Mouse (Mus musculus) ovary, postnatal 10 days (tissue): ENCODE results near the gene Olfr857.
"Not testable (repeated sequence)": the region's sequence is repeated elsewhere in the genome, so short reads cannot be mapped to it uniquely, and the experiment has no call there.

Source experiments
- DNase-seq: peaks from one replicate; pipeline ENCODE4 v3.0.0; 2022; ENCODE audit warnings: low spot score

Gene Olfr857

DNA sequence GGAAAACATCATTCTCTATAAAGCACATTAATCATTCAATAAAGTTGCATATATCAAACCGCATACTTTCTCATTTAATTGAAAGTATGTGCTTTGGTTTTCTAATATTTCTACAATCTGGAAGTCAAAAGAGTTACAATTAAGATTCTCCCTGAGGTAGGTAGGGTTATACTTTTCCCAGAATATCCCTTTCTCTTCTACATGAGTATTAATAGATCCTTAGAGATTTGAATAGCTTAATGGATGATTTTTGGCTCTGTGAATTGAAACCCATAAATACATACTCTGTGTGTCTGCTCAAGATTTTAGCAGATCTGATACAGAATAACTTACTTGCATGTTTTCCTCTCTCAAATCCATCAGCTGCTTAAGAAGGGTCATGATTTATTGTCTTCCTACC is at the start of gene Olfr857:
TSS of gene Olfr857 (plus strand) at position 301 of the 400 bp plus-strand sequence.
- no peak for DNase-seq

- DNase-seq, result no peak
Observed at GRCm38 (mm10) chr9:19690281-19690680, 19.0 kb upstream of the Olfr857 start.

DNA sequence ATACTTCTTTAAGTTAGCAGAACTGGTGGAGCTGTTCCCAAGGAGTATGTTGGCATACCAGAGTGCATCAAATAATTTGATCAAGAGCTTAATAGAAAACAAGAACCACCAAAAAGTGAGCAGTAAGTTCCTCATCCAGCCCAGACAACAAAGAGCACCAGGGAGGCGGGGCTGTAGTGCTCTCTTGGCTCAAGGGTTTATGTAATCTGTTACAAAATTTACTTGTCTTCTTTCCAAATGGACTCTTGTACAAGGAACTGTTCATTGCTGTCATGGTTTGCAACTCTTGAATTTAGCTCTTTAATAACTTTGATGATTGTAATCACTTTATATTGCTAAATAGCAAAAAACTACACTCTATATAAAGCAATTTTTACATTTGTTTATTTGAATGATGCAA is 17.8 kb upstream of the Olfr857 start:
- no peak for DNase-seq

DNA sequence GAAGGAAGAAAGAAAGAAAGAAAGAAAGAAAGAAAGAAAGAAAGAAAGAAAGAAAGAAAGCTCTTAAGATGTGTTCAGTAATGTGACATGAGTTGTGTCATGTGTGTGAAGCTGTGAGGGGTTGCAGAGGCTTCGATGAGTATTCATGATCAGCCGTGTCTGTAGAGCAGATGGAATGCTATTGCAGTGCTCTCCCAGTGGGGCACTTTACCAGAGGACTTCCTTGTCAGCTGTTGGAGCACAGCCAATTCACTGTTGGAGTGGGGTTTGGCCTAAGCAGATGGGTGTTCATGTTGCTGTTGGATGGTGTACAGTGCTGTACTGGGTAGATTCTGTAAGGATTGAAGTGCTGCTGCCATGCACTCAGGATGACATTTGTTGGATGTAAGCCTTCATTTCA is 16.8 kb upstream of the Olfr857 start:
- DNase-seq, result no peak

GRCm38 (mm10) chr9:19694285-19694684 is 14.9 kb upstream of the Olfr857 start:
- not testable (repeated sequence) for DNase-seq

DNA sequence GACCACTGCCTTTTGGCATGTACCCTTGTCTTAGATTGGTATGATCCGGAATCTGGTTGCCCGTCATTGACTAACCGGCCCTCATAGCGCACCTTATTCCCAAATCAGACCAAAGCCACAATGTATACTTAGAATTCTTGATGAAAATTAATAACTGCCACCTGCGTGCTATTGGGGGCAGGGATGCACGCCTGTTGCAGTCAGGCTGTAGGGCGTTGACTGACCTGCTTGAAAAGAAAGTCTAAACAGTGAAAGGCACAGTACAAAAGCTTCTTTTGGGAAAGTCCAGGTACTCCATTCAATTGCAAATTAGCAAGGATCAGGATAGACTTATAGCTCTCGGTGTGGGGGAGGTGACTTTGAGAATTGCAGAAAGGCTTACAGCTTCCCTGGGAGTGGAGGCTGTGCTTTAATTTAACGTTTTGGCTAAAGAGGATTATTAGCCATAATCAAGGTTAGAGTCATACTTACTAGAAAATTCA is 14.3 kb upstream of the Olfr857 start:
- not testable (repeated sequence) for DNase-seq

DNA sequence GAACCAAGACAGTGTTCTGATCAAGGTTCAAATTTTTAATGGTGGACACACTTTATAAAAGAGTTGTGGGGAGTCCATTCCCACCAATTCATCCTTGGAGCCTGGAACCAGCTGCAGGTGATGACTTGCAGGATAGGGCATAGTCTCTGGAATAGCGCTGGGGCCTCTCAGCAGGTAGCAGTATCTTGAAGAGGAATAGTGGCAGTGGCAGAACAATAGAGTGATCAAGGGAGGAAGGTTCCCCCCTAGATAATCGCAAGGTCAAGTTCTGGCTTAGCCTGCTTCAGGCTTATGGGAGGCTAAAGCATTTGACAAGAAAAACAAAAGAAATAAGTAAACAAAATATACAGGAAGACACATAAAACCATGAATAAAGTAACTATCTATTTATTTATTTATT is 4.7 kb upstream of the Olfr857 start:
- DNase-seq, result not testable (repeated sequence)
